Mouse (Mus musculus) adrenal gland, postnatal 10 days (tissue): ENCODE measurements at regions not wholly inside any gene's neighbourhood (a gene's known extent, or its start where the extent isn't known, plus 50 kb on each side); places are given as distances from the start of the nearest gene placed in this dataset.

Experiments used
- DNase-seq: peaks from one replicate; pipeline ENCODE4 v3.0.0; 2021; ENCODE audit warnings: mixed read lengths

- no peak for DNase-seq
Observed at GRCm38 (mm10) chr10:19067623-19068022, 52.2 kb upstream of the Tnfaip3 start.

- DNase-seq = no peak
Observed at GRCm38 (mm10) chr10:19066821-19067350, 51.4 kb upstream of the Tnfaip3 start.
